Mouse (Mus musculus) liver, embryonic 11.5 days (tissue): Measurements from ENCODE around the gene Zic1. TPM values are rescaled to one million over a fixed set of nuclear protein-coding genes. Genes with fewer than 3 reads are reported as not detected.

Experiments used
- ATAC-seq: fragments of 200-750 bp; cut with Nextera tagmentation; replicated peaks from 2 replicates; pipeline ENCODE4 v1.8.0; 2017; ENCODE audit warnings: moderate number of reproducible peaks, mild to moderate bottlenecking, moderate TSS enrichment, moderate library complexity; ENCODE audit not compliant: low FRiP score
- DNase-seq: peaks from one replicate; pipeline ENCODE4 v3.0.0-alpha.2; 2017; ENCODE audit warnings: low spot score
- H3K27ac ChIP-seq: fragments of 300-500 bp; sonication (generic); 2 replicates; pipeline ENCODE4 v1.5.1; 2014; ENCODE audit warnings: mild to moderate bottlenecking, low read depth, low read length, control low read depth
- H3K27me3 ChIP-seq: fragments of 300-500 bp; sonication (generic); replicated peaks from 2 replicates; pipeline ENCODE4 v1.6.1; 2014; ENCODE audit warnings: low read length, mixed read lengths; ENCODE audit not compliant: control insufficient read depth, insufficient read depth
- H3K36me3 ChIP-seq: fragments of 300-500 bp; sonication (generic); 2 replicates; pipeline ENCODE4 v1.6.1; 2014; ENCODE audit warnings: mild to moderate bottlenecking, low read length, moderate library complexity, mixed read lengths; ENCODE audit not compliant: control insufficient read depth, insufficient read depth
- H3K4me1 ChIP-seq: fragments of 300-500 bp; sonication (generic); replicated peaks from 2 replicates; pipeline ENCODE4 v1.6.1; 2014; ENCODE audit warnings: low read length, mixed read lengths; ENCODE audit not compliant: control insufficient read depth, insufficient read depth
- H3K4me2 ChIP-seq: fragments of 300-500 bp; sonication (generic); 2 replicates; pipeline ENCODE4 v1.6.1; 2014; ENCODE audit warnings: mild to moderate bottlenecking, control low read depth, moderate library complexity
- H3K4me3 ChIP-seq: fragments of 300-500 bp; sonication (generic); 2 replicates; pipeline ENCODE4 v1.5.1; 2014; ENCODE audit warnings: low read depth, low read length, control low read depth
- H3K9ac ChIP-seq: fragments of 300-500 bp; sonication (generic); 2 replicates; pipeline ENCODE4 v1.6.1; 2014; ENCODE audit warnings: low read depth, low read length, control low read depth
- H3K9me3 ChIP-seq: fragments of 300-500 bp; sonication (generic); 2 replicates; pipeline ENCODE4 v1.6.1; 2016; ENCODE audit warnings: low read length, inconsistent platforms, mixed read lengths; ENCODE audit not compliant: control insufficient read depth
- WGBS: fragments of 180-500 bp; shearing (Covaris S2); extraction: QIAGEN DNeasy Blood & Tissue Kit; methylation state at CpG from one replicate; pipeline ENCODE4 v1.1.7; 2014; 5-methylcytosine and 5-hydroxymethylcytosine counted together
- polyA plus RNA-seq: library from polyadenylated mRNA; unstranded; fragments of >200 nt; fragmentation: Nextera tagmentation; extraction: Ambion mirVana; gene quantifications from 2 replicates; pipeline ENCODE4 v1.2.1, GENCODE M21; 2014

Gene Zic1
- polyA plus RNA-seq, 1 experiment from 2014 or later, result 0.04 TPM

GRCm38 (mm10) chr9:91360151-91361032 lies 5.2 kb downstream of the Zic1 start:
- Histone ChIP-seq H3K27me3 (peaks cover 89% of the 10 kb centered on the region), H3K9ac (no peak overlapping the region), H3K4me3 (no peak overlapping the region), H3K27ac (no peak overlapping the region), H3K4me1 (no peaks in the 10 kb centered on the region; the same call in 1 of the 2 replicates), H3K9me3 (no peaks in the 10 kb centered on the region), H3K36me3 (no peaks in the 10 kb centered on the region), H3K4me2 (no peak overlapping the region)
- 6% methylated on average over 21 of the region's 21 CpGs for WGBS
- ATAC-seq (no peak), DNase-seq (no peak)

- Histone ChIP-seq H3K9ac (no peak overlapping the region), H3K27ac (no peak overlapping the region), H3K4me3 (no peak overlapping the region), H3K27me3 (peaks cover 89% of the 10 kb centered on the region), H3K36me3 (no peaks in the 10 kb centered on the region), H3K9me3 (no peaks in the 10 kb centered on the region), H3K4me1 (no peaks in the 10 kb centered on the region; the same call in 1 of the 2 replicates), H3K4me2 (no peak overlapping the region)
- no peak for DNase-seq
- ATAC-seq, result no peak
- WGBS, result 10% methylated on average over 10 of the region's 10 CpGs
Observed at GRCm38 (mm10) chr9:91358851-91359687, 6.5 kb downstream of the Zic1 start.

- ATAC-seq (no peak), DNase-seq (no peak)
- 11% methylated on average over 3 of the region's 3 CpGs for WGBS
Observed at GRCm38 (mm10) chr9:91357321-91357720, 8.3 kb downstream of the Zic1 start.

GRCm38 (mm10) chr9:91356353-91356740 lies 9.3 kb downstream of the Zic1 start:
- WGBS, result 13% methylated on average over 4 of the region's 4 CpGs
- H3K4me3 ChIP-seq, result no peak overlapping the region

More at GRCm38 (mm10) chr9:91357321-91357720, 8.3 kb downstream of the Zic1 start:
- Histone ChIP-seq H3K27ac (no peak overlapping the region), H3K27me3 (peaks cover 89% of the 10 kb centered on the region), H3K36me3 (no peaks in the 10 kb centered on the region), H3K4me2 (no peak overlapping the region), H3K9ac (no peak overlapping the region), H3K4me3 (no peak overlapping the region), H3K4me1 (no peaks in the 10 kb centered on the region; the same call in 1 of the 2 replicates), H3K9me3 (no peaks in the 10 kb centered on the region)

GRCm38 (mm10) chr9:91355629-91356352 lies 9.8 kb downstream of the Zic1 start:
- H3K9ac ChIP-seq, result no peak overlapping the region
- peaks cover 88% of the 10 kb centered on the region for H3K27me3 ChIP-seq
- no peaks in the 10 kb centered on the region for H3K9me3 ChIP-seq
- no peak for ATAC-seq
- no peaks in the 10 kb centered on the region for H3K36me3 ChIP-seq
- no peaks in the 10 kb centered on the region for H3K4me1 ChIP-seq
- H3K4me3 ChIP-seq, result peak overlapping the region; percentile 26
- 2% methylated on average over 28 of the region's 35 CpGs for WGBS
- peak overlapping the region; percentile 43 for H3K4me2 ChIP-seq
- H3K27ac ChIP-seq, result no peak overlapping the region
- no peak for DNase-seq

More at GRCm38 (mm10) chr9:91356353-91356740, 9.3 kb downstream of the Zic1 start:
- no peak overlapping the region for H3K27ac ChIP-seq
- no peaks in the 10 kb centered on the region for H3K4me1 ChIP-seq
- H3K9ac ChIP-seq, result no peak overlapping the region
- H3K36me3 ChIP-seq, result no peaks in the 10 kb centered on the region
- ATAC-seq, result no peak
- no peak for DNase-seq
- H3K4me2 ChIP-seq, result no peak overlapping the region
- H3K9me3 ChIP-seq, result no peaks in the 10 kb centered on the region
- peaks cover 88% of the 10 kb centered on the region for H3K27me3 ChIP-seq

- Histone ChIP-seq H3K4me2 (no peak overlapping the region; the same call in 1 of the 2 replicates), H3K4me3 (no peak overlapping the region), H3K4me1 (no peaks in the 10 kb centered on the region), H3K27me3 (peaks cover 89% of the 10 kb centered on the region), H3K9me3 (no peaks in the 10 kb centered on the region), H3K36me3 (no peaks in the 10 kb centered on the region), H3K9ac (no peak overlapping the region), H3K27ac (no peak overlapping the region)
- WGBS, result 2% methylated on average over 7 of the region's 7 CpGs
- DNase-seq, result no peak
- no peak for ATAC-seq
Observed at GRCm38 (mm10) chr9:91355270-91355589, 10.4 kb downstream of the Zic1 start.

GRCm38 (mm10) chr9:91354434-91355269 lies 11.0 kb downstream of the Zic1 start:
- DNase-seq, result no peak
- H3K27me3 ChIP-seq, result peaks cover 88% of the 10 kb centered on the region
- no peak for ATAC-seq

More at GRCm38 (mm10) chr9:91354434-91355269, 11.0 kb downstream of the Zic1 start:
- Histone ChIP-seq H3K27ac (no peak overlapping the region), H3K4me2 (no peak overlapping the region), H3K9me3 (no peaks in the 10 kb centered on the region), H3K4me3 (no peak overlapping the region), H3K9ac (no peak overlapping the region), H3K4me1 (no peaks in the 10 kb centered on the region), H3K36me3 (no peaks in the 10 kb centered on the region)
- 6% methylated on average over 22 of the region's 22 CpGs for WGBS
